Mouse (Mus musculus) heart, adult 2 months (tissue): ENCODE measurements around the gene Rabep1. TPM values are rescaled to one million over a fixed set of nuclear protein-coding genes. Genes with fewer than 3 reads are reported as not detected.
"Not testable (repeated sequence)": the region's sequence is repeated elsewhere in the genome, so short reads cannot be mapped to it uniquely, and the experiment has no call there.

Source experiments
- DNase-seq, 2 experiments: peaks; one replicate each; pipeline ENCODE4 v3.0.0; 2021
- H3K27ac ChIP-seq: fragments of 200-600 bp; 2 replicates; pipeline ENCODE4 v1.8.1; 2022
- H3K27me3 ChIP-seq: fragments of 200-500 bp; 2 replicates; pipeline ENCODE4 v1.6.1; 2012; ENCODE audit warnings: mild to moderate bottlenecking, low read length, inconsistent platforms, mixed read lengths; ENCODE audit not compliant: control insufficient read depth, insufficient read depth
- H3K36me3 ChIP-seq: fragments of 200-500 bp; 2 replicates; pipeline ENCODE4 v1.6.1; 2012; ENCODE audit warnings: low read length, inconsistent platforms; ENCODE audit not compliant: control insufficient read depth, insufficient read depth
- H3K4me1 ChIP-seq: fragments of 200-500 bp; 2 replicates; pipeline ENCODE4 v1.6.1; 2011; ENCODE audit warnings: low read length; ENCODE audit not compliant: control insufficient read depth, insufficient read depth
- H3K4me3 ChIP-seq: fragments of 200-600 bp; 2 replicates; pipeline ENCODE4 v1.8.1; 2022
- H3K79me2 ChIP-seq: fragments of 200-500 bp; replicated peaks from 2 replicates; pipeline ENCODE4 v1.6.1; 2012; ENCODE audit warnings: mild to moderate bottlenecking, inconsistent platforms, low read length, moderate library complexity, mixed read lengths; ENCODE audit not compliant: control insufficient read depth, insufficient read depth
- H3K9ac ChIP-seq: fragments of 200-500 bp; 2 replicates; pipeline ENCODE4 v1.6.1; 2012; ENCODE audit warnings: low read depth, mild to moderate bottlenecking, control low read depth, inconsistent platforms, low read length, mixed read lengths
- CTCF ChIP-seq: fragments of 200-600 bp; IDR thresholded peaks from 2 replicates; pipeline ENCODE4 v1.8.1; 2022; ENCODE audit warnings: antibody characterized with exemption, mild to moderate bottlenecking, moderate library complexity
- EP300 ChIP-seq: fragments of 200-500 bp; IDR thresholded peaks from 2 replicates; pipeline ENCODE4 v1.6.1; 2011; ENCODE audit warnings: low read depth, low read length, control low read depth; ENCODE audit not compliant: insufficient read depth
- POLR2A ChIP-seq: fragments of 200-500 bp; IDR thresholded peaks from 2 replicates; pipeline ENCODE4 v1.6.1; 2011; ENCODE audit warnings: mild to moderate bottlenecking, low read depth, low read length, control low read depth; ENCODE audit not compliant: insufficient read depth
- whole genome bisulfite sequencing: fragments of 180-500 bp; shearing (Covaris S2); methylation state at CpG from one replicate; pipeline ENCODE4 v1.1.7; 2018; 5-methylcytosine and 5-hydroxymethylcytosine counted together
- intact Hi-C: fragments of 180-260 bp; cut with DNase I; formaldehyde crosslinking; loops from one replicate; pipeline ENCODE4 v1.15.1; 2025
- polyA plus RNA-seq: library from polyadenylated mRNA; depleted of rRNA; stranded (reverse); fragments of >200 nt; gene quantifications from 2 replicates; pipeline ENCODE4 v1.2.3, GENCODE M21; 2012
- total RNA-seq, 2 experiments: library from RNA; stranded (reverse); gene quantifications; 2 replicates each; pipeline ENCODE4 v1.2.3; 2021

The Rabep1 gene
- total and polyA plus RNA-seq, 3 experiments = 3.7 to 37.2 (median 36.0) TPM

GRCm38 (mm10) chr11:70891616-70892015 lies 47.0 kb downstream of the Rabep1 start:
- DNase-seq = no peak
- Histone ChIP-seq H3K4me1 (no peaks in the 10 kb centered on the region), H3K79me2 (no peaks in the 10 kb centered on the region), H3K27ac (no peak overlapping the region), H3K27me3 (no peaks in the 10 kb centered on the region), H3K9ac (no peak overlapping the region), H3K36me3 (no peaks in the 10 kb centered on the region), H3K4me3 (no peak overlapping the region)
- intact Hi-C loops = no loop called here
- TF ChIP-seq CTCF (no peak), POLR2A (no peak)

GRCm38 (mm10) chr11:70897680-70898079 lies 53.1 kb downstream of the Rabep1 start:
- no peak for DNase-seq
- Histone ChIP-seq H3K9ac (no peak overlapping the region), H3K27ac (no peak overlapping the region), H3K4me1 (no peaks in the 10 kb centered on the region), H3K4me3 (no peak overlapping the region), H3K79me2 (no peaks in the 10 kb centered on the region), H3K27me3 (no peaks in the 10 kb centered on the region), H3K36me3 (no peaks in the 10 kb centered on the region)
- intact Hi-C loops = no loop called here
- 85% methylated on average over 3 of the region's 3 CpGs for WGBS
- TF ChIP-seq POLR2A (no peak), EP300 (no peak), CTCF (no peak)

DNA sequence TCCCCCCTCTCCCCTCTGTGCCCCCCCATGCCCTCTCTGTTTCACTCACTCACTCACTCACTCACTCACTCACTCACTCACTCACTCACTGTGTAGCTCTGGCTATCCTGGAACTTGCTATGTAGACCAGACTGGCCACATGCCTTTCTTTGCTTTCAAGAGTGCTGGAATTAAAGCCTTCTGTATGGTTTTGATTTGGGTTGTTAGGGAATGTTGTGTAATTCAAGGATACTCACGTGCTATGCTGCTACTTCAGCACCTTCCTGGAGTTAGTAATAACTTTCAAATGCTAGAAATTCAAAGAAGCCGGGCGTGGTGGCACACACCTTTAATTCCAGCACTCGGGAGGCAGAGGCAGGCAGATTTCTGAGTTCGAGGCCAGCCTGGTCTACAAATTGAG lies 53.6 kb downstream of the Rabep1 start:
- H3K27ac ChIP-seq, intact Hi-C loops, H3K36me3 ChIP-seq, H3K4me3 ChIP-seq, H3K4me1 ChIP-seq, H3K27me3 ChIP-seq, H3K9ac ChIP-seq, DNase-seq, H3K79me2 ChIP-seq: not testable (repeated sequence)
- WGBS = 96% methylated on average over 5 of the region's 5 CpGs

GRCm38 (mm10) chr11:70906681-70907080 lies 62.1 kb downstream of the Rabep1 start:
- no peak for DNase-seq
- intact Hi-C loops = no loop called here
- Histone ChIP-seq H3K36me3 (no peaks in the 10 kb centered on the region; the same call in none of the 2 replicates), H3K27me3 (no peaks in the 10 kb centered on the region), H3K27ac (no peak overlapping the region), H3K4me3 (no peak overlapping the region), H3K79me2 (no peaks in the 10 kb centered on the region; the same call in 1 of the 2 replicates), H3K9ac (no peak overlapping the region), H3K4me1 (no peaks in the 10 kb centered on the region)
- TF ChIP-seq POLR2A (no peak), CTCF (no peak), EP300 (no peak)
- WGBS = 69% methylated on average over 3 of the region's 3 CpGs

DNA sequence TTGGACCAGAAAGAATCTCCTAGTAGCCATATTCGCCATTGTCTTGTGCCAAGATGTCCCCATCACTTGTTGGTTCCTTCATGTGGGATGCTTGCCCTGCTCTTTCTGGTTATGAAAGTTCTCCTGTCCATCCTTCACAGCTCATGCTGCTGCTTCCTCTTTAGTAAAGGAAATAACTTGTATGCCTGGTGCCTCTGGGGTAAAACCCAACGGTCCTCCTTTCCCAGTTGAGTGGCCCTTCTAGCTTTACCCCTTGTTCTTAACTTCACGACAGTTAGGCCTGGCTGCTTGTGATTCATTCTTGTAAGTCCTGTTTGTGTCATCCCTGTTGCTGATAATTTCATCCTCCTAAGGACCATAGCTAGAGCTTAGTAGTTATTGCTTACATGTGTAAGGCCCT lies 66.7 kb downstream of the Rabep1 start:
- no peak overlapping the region for H3K27ac ChIP-seq
- H3K79me2 ChIP-seq = no peaks in the 10 kb centered on the region
- no peaks in the 10 kb centered on the region for H3K4me1 ChIP-seq
- intact Hi-C loops = no loop called here
- TF ChIP-seq CTCF = no peak
- TF ChIP-seq POLR2A = no peak
- TF ChIP-seq EP300 = no peak
- H3K4me3 ChIP-seq = no peak overlapping the region
- 94% methylated on average over 3 of the region's 3 CpGs for WGBS
- no peaks in the 10 kb centered on the region for H3K27me3 ChIP-seq
- no peak overlapping the region for H3K9ac ChIP-seq
- no peak for DNase-seq
- no peaks in the 10 kb centered on the region; the same call in none of the 2 replicates for H3K36me3 ChIP-seq

- TF ChIP-seq EP300 = no peak
- TF ChIP-seq CTCF = no peak
- no peak for TF ChIP-seq POLR2A
- Histone ChIP-seq H3K79me2 (no peaks in the 10 kb centered on the region), H3K9ac (no peak overlapping the region), H3K36me3 (no peaks in the 10 kb centered on the region; the same call in none of the 2 replicates), H3K4me1 (no peaks in the 10 kb centered on the region), H3K27ac (no peak overlapping the region), H3K4me3 (no peak overlapping the region), H3K27me3 (no peaks in the 10 kb centered on the region)
- WGBS = 83% methylated on average over 1 of the region's 1 CpGs
- no peak for DNase-seq
- intact Hi-C loops = no loop called here
These were observed 67.3 kb downstream of the Rabep1 start for GRCm38 (mm10) chr11:70911920-70912319.
